Mouse (Mus musculus) kidney, postnatal 25 days (tissue): ENCODE measurements around the gene Fv1.

Experiments
- DNase-seq, 2 experiments: peaks; one replicate each; pipeline ENCODE4 v3.0.0; 2021; ENCODE audit warnings: mixed read lengths in 2 of 2

Gene Fv1

DNA sequence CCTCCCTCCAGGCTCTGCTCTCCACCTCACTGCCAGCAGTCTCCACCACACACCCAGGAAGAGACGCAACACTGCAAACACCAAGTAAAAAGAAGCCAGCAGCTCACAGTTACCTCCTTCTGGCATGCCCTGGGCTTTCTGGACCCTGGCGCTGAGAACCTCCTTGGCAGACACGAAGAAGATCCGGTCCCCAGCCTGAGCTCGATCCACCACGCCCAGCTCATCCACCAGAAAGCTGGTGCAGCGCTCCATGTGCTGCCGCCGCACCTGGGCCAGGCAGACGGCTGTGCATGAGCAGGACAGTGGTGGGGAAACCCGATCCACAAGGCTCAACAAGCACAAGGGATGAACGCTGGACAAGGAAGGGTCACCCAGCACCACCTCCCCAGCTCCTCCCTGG lies 17.4 kb downstream of the Fv1 start:
- no peak for DNase-seq

DNA sequence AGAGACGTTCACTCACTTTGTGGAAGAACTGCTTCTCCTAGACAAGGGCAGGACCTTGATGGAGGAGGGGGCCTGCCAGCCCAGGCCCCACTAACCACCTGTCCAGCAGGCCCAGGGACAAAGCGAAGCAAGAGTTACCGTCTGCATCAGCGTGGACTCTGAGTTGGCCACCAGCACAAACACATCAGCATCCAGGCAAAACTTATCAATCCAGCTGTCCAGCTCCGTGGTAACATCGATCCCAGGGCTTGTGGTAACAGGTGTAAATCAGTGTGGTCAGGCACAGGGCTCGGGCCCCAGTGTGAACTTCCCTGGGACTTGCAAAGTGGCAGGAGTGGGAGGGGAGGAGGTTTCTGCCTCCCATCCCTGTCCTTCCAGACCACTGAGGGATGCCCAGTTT lies 18.5 kb downstream of the Fv1 start:
- DNase-seq, result no peak

DNA sequence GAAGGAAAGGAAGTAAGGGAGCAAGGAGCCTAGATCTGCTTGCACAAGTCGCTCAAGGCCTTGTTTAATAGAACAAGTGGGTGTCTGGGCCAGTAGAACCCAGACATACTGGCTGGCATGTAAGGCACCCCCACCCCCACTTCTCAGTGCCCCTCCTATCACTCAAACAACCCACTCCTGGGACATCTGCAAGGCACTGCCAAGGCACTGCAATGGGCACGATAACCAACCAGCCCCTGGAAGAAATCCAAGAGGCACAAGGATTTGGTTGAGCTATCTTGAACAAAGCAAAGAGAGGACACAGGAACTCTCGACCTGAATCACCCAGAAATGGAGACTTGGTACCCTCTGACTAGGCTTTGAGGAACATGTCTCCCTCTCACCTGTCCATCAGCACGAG lies 19.5 kb downstream of the Fv1 start:
- no peak for DNase-seq

DNA sequence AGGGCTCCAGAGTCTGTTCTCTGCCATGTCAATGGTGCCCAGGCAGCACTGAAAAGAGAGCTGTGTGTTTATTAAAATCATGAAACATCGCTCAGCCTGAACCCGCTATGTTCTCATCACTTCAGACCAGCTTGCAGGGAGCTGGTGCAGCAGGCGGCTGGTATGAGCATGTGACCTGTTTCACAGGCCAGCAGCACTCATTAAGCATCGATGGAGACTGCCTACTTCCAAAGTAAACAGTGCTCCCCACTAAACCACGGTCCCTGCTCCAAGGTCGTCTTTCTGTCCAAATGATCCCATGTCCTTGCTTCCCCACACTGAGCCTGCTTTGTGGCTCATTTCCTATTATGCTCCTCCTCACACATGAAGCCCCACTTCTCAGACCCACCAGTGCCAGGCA lies 21.6 kb downstream of the Fv1 start:
- peak; percentile 12 to 40 for DNase-seq

DNA sequence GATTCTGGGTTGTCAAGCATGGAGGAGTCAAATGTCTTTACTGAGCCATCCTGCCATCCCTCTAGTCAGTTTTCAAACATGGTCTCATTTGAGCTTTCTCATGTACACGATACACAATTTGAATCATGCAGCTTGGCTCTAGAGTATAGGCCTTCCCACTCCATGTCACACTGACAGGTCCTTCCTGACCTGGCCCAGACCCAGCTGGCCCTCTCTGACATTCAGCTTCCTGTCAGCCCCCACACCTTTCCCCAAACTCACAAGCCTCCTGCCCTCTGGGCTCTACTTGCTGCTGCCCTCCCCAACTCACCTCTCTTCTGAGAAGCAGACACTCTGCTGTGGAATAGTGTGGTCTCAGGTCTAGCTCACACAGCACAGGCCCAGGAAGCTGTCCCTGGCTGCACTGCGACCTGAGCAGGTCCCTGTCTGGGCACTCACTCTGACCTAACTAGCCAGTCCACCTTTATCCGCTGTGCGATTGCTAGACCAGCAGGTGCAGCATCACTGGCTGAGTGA lies 27.1 kb downstream of the Fv1 start:
- no peak for DNase-seq

DNA sequence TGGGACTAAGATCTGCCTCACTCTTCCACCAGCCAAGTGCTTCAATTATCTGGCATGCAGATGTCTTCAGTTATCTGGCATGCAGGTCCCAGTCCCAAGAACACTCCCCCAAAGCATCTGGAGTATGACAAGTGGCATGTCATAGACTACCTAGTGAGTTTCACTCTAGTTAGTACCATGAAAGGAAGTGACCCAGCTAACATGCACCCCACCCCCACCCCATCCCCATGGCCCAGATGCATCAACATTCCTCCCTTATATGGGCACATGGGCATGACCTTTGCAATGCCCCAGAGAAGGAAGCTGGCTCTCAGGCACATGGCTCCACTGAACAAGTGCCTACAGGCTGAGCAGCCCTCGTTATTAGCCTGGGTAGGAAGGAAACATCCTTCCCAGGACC lies 27.6 kb downstream of the Fv1 start:
- no peak for DNase-seq

DNA sequence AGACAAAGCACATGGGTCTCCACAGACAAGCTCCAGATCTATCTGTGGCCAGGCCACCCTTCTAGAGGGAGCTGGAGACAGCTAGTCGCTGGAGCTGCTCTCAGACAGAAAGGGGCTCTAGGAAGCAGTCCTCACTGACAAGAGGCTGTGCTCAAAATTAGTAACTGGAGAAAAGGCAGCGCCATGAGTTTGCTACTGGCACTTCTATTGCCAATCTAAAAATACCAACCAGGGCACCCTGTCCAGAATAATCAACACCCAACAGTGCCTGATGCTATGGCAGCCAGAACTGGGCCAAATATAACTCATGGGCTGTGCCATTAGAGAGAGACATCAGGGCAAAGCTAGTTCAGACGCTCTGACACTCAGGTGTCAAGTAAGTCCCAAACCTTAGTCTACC lies 28.6 kb downstream of the Fv1 start:
- no peak for DNase-seq

DNA sequence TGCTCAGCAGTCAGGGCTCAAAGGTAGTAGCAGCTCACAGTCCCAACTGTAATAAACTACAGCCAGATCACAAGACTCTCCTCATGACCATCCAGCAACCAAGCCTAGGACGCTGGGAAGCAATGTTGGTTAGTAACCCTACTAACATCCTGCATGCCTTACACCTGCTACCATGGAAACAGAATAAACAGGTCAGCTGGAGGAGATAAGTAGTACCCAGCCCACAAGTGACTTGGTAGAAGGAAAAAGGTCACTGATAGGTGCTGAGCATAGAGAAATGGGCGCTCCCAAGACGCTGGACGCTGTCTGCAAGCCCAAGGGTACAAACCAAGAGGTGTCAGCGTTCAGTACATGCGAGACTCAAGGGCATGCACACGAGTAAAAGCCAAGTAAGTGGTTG lies 31.7 kb downstream of the Fv1 start:
- DNase-seq, result peak in 1 of 2 experiments; percentile 14

DNA sequence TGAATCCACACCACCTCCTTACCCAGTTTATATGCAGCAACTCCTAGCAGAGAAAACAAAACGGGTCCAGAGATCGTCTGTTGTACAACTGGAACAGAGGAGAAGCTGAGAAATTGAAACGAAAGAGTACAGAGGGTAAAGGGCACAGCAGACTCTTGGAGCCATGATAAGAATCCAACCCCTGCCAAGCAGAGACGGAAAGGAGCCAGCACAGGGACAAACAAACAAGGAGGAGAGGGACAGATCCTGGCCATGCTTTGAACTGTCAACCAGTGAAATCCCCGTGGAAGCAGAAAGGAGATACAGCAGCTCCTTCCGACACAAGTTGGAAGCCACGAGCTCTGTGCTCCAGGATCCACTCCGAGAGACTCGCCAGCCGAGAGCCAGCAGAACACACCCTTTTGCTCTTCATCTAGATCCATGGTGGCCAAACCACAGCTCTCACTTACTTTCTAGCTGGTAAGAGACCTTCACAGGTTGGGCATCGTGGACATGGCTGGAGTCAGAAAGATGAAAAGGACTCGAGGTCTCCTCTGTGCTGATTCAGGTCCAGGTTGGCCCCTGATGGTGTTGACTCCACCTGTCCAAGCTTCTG lies 34.2 kb downstream of the Fv1 start:
- peak in 1 of 2 experiments; percentile 27 for DNase-seq

DNA sequence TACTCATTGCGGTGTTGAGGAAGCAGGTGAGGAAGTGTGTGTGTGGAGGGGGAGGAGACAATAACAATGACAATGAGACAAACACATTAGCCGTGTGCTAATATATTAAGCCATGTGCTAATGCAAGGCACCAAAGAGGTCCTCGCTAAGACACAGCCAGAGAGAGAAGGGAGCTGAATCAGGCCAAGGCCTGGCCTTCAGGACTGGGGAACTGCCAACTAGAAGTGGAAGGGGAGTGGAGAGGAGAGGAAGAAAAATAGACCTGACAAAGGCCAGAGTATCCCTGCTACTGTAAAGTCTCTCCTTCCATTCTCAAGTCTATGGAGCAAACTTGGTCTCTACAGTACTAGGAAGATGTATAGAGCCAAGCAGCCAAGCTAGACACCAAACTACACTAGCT lies 34.8 kb downstream of the Fv1 start:
- DNase-seq, result no peak

DNA sequence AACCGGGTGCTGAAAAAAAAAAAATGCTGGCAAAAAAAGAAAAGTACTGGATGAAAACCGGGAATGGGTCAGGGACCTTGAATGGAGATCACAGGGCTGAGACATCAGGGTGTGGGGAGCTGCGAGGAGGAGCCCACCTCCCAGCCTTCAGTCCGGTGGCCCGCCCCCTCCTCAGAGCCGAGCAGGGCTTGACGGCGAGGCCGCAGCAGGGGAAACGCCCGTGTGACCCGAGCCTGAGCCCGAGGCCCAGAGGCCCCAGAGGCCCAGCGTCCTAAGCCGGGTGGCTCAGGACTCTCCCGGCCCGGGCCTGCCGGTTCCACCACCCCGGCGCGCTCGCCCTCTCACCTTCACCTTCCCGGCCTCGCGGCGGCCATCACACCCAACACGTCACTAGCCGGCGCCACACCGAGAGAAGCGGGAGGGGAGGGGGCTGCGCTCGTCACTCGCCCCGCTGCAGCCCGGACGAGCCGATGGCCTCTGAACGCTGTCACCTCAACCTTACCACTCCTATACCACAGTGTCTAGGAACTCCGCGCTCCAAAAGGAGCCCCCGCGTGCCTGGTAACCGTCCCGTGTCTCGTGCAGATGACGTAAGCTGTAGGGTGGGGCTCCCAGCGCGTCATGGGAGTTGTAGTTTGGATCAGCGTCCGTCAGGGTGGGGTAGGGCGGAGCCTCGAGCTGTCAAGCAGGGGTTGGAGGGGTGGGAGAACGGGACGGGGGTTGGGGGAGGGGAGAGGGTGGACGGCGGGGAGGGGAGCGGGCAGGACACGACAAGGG lies 35.7 kb downstream of the Fv1 start, which contains the start of gene Mfn2:
Gene Mfn2, minus strand, starts transcription at position 392 of the 777 bp plus-strand sequence.
- DNase-seq, result peak; percentile 93 to 95

DNA sequence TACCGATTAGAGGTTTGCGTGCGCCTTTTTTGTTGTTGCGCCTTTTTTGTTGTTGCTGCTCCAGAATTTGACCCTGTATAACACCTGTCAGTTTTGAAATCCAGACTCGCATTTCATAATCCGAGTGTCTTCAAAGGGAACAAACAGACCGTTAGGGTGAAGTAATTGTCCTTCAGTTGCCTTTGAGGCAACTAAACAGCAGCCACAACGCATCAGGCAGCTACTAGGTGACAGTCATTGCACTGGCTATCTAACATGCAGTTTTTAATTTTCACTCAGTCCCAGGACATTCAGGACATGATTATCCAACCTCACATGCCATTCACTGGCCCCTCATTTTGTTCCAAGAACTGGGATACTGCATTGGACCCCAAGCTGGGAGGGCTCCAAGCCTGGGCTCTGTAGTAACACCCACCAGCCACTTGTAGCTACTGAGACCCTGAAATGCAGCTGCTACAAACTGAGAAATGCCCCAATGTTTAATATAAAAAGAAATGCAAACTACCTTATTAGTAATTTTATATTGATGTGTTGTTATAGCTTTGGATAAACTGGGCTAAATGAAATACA lies 36.4 kb downstream of the Fv1 start:
- no peak for DNase-seq

DNA sequence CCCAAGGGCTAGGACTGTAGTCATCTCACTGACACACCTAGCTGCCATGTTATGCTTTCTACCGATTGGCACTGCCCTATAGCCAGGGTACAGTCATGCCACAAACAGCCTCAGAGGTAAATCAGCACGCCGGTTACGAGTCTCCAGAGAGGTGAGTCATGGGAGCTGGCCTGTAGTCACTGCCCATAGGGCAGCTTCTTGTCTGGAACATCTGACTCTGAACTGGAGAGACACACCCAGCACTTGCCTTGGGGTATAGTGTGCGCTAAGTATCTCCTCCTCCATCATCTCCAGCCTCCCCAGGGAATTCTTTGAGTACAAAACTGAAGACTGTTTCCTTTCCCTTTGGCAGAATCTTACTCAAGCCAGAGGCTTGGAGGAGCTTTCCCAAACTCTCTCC lies 37.5 kb downstream of the Fv1 start:
- no peak for DNase-seq

DNA sequence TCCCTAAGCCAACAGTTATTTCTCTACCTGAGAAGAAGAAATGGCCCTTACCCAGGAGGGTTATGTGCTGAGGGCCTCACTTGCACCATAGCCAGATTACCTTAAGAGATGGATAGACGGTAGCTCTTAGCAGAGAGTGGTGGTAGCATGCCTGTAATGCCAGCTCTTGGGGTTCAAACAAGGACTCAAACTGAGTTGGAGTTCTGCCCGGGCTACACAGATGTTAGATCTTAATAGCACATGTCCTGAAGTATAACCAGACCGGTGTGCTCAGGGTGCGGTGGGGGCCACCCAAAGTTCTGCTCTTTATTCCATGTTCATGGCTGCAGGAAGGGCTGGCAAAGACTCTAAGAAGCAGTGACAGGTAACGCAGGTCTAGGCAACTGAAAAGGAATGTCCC lies 40.7 kb downstream of the Fv1 start:
- DNase-seq, result no peak

DNA sequence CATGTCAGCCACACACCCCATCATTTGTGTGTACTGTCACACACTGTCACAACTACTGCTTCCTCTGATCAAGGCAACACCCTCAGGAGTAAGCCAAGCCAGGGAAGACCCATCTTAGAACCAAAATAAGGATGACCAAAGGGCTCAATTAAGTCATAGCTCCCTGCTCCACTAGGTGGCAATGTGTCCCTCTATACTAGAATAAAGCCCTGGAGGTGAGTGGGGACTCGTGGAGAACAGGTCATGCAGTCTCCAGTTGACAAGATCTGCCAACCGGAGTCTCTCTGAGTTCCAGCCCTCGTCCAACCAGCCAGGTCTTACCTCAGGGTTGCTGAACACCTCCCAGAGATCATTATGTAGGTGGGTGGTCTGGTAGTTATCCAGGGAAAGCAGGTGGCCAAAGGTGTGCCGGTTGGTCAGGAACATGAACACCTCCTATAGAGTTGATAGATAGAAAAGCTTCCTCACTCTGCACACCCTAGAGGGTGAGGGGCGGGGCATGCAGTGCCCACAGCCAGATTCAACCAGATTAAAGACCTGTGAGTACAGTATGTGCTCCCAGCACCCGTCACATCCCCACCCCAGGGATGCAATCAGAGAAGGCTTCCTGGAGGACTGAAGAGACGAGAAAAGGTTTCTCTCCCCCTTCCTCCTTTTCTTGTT lies 49.8 kb downstream of the Fv1 start:
- DNase-seq, result peak in 1 of 2 experiments; percentile 83
